Mouse (Mus musculus): ENCODE measurements around the gene Dcn.

Dcn gene

GRCm38 (mm10) chr10:97479004-97479766 is at the start of gene Dcn:
Gene Dcn, plus strand, starts transcription at chr10:97479609.
- no peak for DNase-seq

GRCm38 (mm10) chr10:97436662-97437061 is 42.7 kb upstream of the Dcn start:
- no peak for DNase-seq

- no peak for DNase-seq
These were observed 37.1 kb upstream of the Dcn start for GRCm38 (mm10) chr10:97442300-97442699.

GRCm38 (mm10) chr10:97446486-97446885 is 32.9 kb upstream of the Dcn start:
- no peak for DNase-seq

GRCm38 (mm10) chr10:97452886-97453285 is 26.5 kb upstream of the Dcn start:
- DNase-seq: no peak

- DNase-seq: no peak
These were observed 25.9 kb upstream of the Dcn start for GRCm38 (mm10) chr10:97453529-97453928.

GRCm38 (mm10) chr10:97456993-97457392 is 22.4 kb upstream of the Dcn start:
- no peak for DNase-seq

- no peak for DNase-seq
These were observed 12.6 kb upstream of the Dcn start for GRCm38 (mm10) chr10:97466818-97467217.

GRCm38 (mm10) chr10:97469411-97470140 is 9.8 kb upstream of the Dcn start:
- DNase-seq: no peak

- no peak for DNase-seq
These were observed 3.9 kb upstream of the Dcn start for GRCm38 (mm10) chr10:97475460-97475859.

- DNase-seq: no peak
These were observed 1.1 kb upstream of the Dcn start for GRCm38 (mm10) chr10:97478259-97478658.

- DNase-seq: no peak
These were observed 2.7 kb downstream of the Dcn start for GRCm38 (mm10) chr10:97482150-97482549.

GRCm38 (mm10) chr10:97484049-97484448 is 4.6 kb downstream of the Dcn start:
- no peak for DNase-seq

- no peak for DNase-seq
These were observed 5.7 kb downstream of the Dcn start for GRCm38 (mm10) chr10:97485151-97485550.

- DNase-seq: no peak
These were observed 6.7 kb downstream of the Dcn start for GRCm38 (mm10) chr10:97486085-97486484.

- no peak for DNase-seq
These were observed 8.0 kb downstream of the Dcn start for GRCm38 (mm10) chr10:97487269-97487989.

GRCm38 (mm10) chr10:97492367-97492980 is 13.1 kb downstream of the Dcn start:
- DNase-seq: no peak

- no peak for DNase-seq
These were observed 18.2 kb downstream of the Dcn start for GRCm38 (mm10) chr10:97497646-97498045.

GRCm38 (mm10) chr10:97523366-97523765 is 44.0 kb downstream of the Dcn start:
- no peak for DNase-seq

- no peak for DNase-seq
These were observed 56.3 kb downstream of the Dcn start for GRCm38 (mm10) chr10:97535697-97536096.

- DNase-seq: no peak
These were observed 57.5 kb downstream of the Dcn start for GRCm38 (mm10) chr10:97536921-97537320.

- no peak for DNase-seq
These were observed 58.8 kb downstream of the Dcn start for GRCm38 (mm10) chr10:97538202-97538601.

- no peak for DNase-seq
These were observed 68.3 kb downstream of the Dcn start for GRCm38 (mm10) chr10:97547740-97548139.
